Mouse (Mus musculus): ENCODE measurements around the gene Ccser1. TPM values are rescaled to one million over a fixed set of nuclear protein-coding genes. Genes with fewer than 3 reads are reported as not detected.
"Not testable (repeated sequence)": the region's sequence is repeated elsewhere in the genome, so short reads cannot be mapped to it uniquely, and the experiment has no call there.

Ccser1 gene
- polyA plus RNA-seq, 1 experiment from 2014 or later, result 6.1 TPM

DNA sequence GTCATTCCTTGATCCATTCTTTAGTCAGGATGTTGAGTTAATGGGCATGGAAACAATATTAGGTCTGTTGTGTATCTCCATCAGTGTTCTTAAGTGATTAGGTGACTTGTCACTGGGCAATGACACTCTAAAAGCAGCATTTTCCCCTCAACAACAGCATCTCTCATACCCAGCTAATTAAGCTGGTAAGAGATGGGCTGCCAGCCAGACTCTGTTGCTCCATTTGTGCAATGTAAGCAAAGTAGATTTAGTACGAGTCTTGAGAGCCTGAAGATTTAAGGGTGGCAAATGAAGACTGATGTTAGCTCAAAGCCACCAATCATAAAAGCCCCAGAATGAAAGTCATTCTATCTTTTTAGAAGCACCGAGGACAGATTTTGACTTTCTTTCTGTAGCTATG lies 60.5 kb downstream of the Ccser1 start:
- Histone ChIP-seq H3K4me3 (ENCODE audit: low read depth, low read length) (no peak overlapping the region), H3K4me1 (ENCODE audit: control insufficient read depth, insufficient read depth, low read length) (no peaks in the 10 kb centered on the region), H3K27me3 (ENCODE audit: control insufficient read depth, insufficient read depth, low read length) (no peaks in the 10 kb centered on the region), H3K9ac (ENCODE audit: low read length) (no peak overlapping the region), H3K4me2 (no peak overlapping the region), H3K36me3 (ENCODE audit: control insufficient read depth, insufficient read depth, low read length) (no peaks in the 10 kb centered on the region), H3K9me3 (ENCODE audit: control insufficient read depth, low read length) (no peaks in the 10 kb centered on the region), H3K27ac (ENCODE audit: low read depth, low read length) (no peak overlapping the region)
- ATAC-seq (ENCODE audit: low FRiP score) (no peak), DNase-seq (ENCODE audit: low spot score, missing footprints) (no peak)
- 89% methylated on average over 2 of the region's 2 CpGs for WGBS

GRCm38 (mm10) chr6:61242556-61242955 lies 62.4 kb downstream of the Ccser1 start:
- no peak for DNase-seq (ENCODE audit: low spot score, missing footprints)
- H3K27me3 ChIP-seq (ENCODE audit: control insufficient read depth, insufficient read depth, low read length), result no peaks in the 10 kb centered on the region
- no peak overlapping the region for H3K9ac ChIP-seq (ENCODE audit: low read length)
- H3K4me1 ChIP-seq (ENCODE audit: control insufficient read depth, insufficient read depth, low read length), result no peaks in the 10 kb centered on the region
- H3K9me3 ChIP-seq (ENCODE audit: control insufficient read depth, low read length), result no peaks in the 10 kb centered on the region
- H3K4me3 ChIP-seq (ENCODE audit: low read depth, low read length), result no peak overlapping the region
- no peak for ATAC-seq (ENCODE audit: low FRiP score)
- H3K4me2 ChIP-seq, result no peak overlapping the region
- 87% methylated on average over 3 of the region's 3 CpGs for WGBS
- no peak overlapping the region for H3K27ac ChIP-seq (ENCODE audit: low read depth, low read length)
- H3K36me3 ChIP-seq (ENCODE audit: control insufficient read depth, insufficient read depth, low read length), result no peaks in the 10 kb centered on the region

DNA sequence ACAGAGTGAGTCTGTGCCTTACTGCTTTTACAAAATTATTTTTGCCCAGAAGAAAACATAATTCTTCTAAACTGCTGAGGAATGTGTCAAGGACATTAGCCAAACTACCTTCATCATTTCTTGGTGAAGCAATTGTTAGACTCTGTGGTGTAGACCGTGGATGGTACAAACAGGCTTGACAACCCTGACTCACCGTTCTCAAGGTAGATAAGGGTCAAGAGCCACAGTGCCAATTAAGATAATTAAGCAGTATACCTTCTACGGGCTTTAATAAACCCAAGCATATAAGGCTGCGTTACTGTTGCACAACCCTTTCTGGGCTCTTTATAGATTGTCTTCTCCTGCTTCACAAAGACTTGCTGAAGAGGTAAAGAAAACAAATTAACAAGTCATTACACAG lies 66.4 kb downstream of the Ccser1 start:
- no peaks in the 10 kb centered on the region for H3K4me1 ChIP-seq (ENCODE audit: control insufficient read depth, insufficient read depth, low read length)
- ATAC-seq (ENCODE audit: low FRiP score), result no peak
- H3K27ac ChIP-seq (ENCODE audit: low read depth, low read length), result no peak overlapping the region

DNA sequence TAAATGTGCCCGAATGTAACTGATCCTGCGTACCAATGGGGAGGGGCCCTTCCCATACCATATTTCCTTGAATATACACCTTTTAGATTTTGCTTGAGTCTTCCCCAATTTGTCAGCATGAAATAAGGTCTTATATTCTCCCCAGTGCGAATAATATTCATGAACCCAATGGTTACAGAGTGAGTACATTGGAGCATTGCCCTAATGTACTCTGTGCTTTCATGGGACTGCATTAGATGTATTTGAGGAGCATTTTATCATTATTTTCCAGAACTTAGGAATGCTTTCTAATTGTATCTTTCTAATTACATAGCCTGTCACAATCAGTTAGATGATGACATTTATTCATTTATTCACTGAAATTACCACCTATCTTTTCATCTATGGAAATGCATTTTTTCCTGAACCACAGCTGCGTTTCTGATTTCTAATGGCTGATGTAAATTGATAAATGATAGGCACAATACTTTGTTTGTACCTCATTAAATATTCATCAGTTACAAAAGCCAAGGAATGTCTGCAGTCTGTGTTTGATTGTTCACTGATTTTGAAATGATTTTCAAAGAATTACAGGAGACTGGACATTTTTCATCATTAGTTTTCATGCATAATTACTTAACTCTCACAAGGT lies 67.8 kb downstream of the Ccser1 start:
- WGBS, result 85% methylated on average over 4 of the region's 4 CpGs
- Histone ChIP-seq H3K9me3 (ENCODE audit: control insufficient read depth, low read length) (no peaks in the 10 kb centered on the region), H3K27ac (ENCODE audit: low read depth, low read length) (no peak overlapping the region), H3K4me2 (no peak overlapping the region), H3K27me3 (ENCODE audit: control insufficient read depth, insufficient read depth, low read length) (no peaks in the 10 kb centered on the region), H3K4me3 (ENCODE audit: low read depth, low read length) (no peak overlapping the region), H3K9ac (ENCODE audit: low read length) (no peak overlapping the region), H3K36me3 (ENCODE audit: control insufficient read depth, insufficient read depth, low read length) (no peaks in the 10 kb centered on the region), H3K4me1 (ENCODE audit: control insufficient read depth, insufficient read depth, low read length) (no peaks in the 10 kb centered on the region)
- ATAC-seq (ENCODE audit: low FRiP score), result no peak
- no peak for DNase-seq (ENCODE audit: low spot score, missing footprints)

More for the DNA sequence above, 66.4 kb downstream of the Ccser1 start:
- H3K4me3 ChIP-seq (ENCODE audit: low read depth, low read length), result no peak overlapping the region
- no peaks in the 10 kb centered on the region for H3K9me3 ChIP-seq (ENCODE audit: control insufficient read depth, low read length)
- H3K4me2 ChIP-seq, result no peak overlapping the region
- 94% methylated on average over 4 of the region's 4 CpGs for WGBS
- H3K27me3 ChIP-seq (ENCODE audit: control insufficient read depth, insufficient read depth, low read length), result no peaks in the 10 kb centered on the region
- H3K36me3 ChIP-seq (ENCODE audit: control insufficient read depth, insufficient read depth, low read length), result no peaks in the 10 kb centered on the region
- no peak for DNase-seq (ENCODE audit: low spot score, missing footprints)
- H3K9ac ChIP-seq (ENCODE audit: low read length), result no peak overlapping the region

- Histone ChIP-seq H3K27ac (ENCODE audit: low read depth, low read length) (no peak overlapping the region), H3K9me3 (ENCODE audit: control insufficient read depth, low read length) (no peaks in the 10 kb centered on the region), H3K4me2 (no peak overlapping the region), H3K36me3 (ENCODE audit: control insufficient read depth, insufficient read depth, low read length) (no peaks in the 10 kb centered on the region), H3K9ac (ENCODE audit: low read length) (no peak overlapping the region), H3K4me1 (ENCODE audit: control insufficient read depth, insufficient read depth, low read length) (no peaks in the 10 kb centered on the region), H3K4me3 (ENCODE audit: low read depth, low read length) (no peak overlapping the region), H3K27me3 (ENCODE audit: control insufficient read depth, insufficient read depth, low read length) (no peaks in the 10 kb centered on the region)
- no peak for ATAC-seq (ENCODE audit: low FRiP score)
- 81% methylated on average over 2 of the region's 2 CpGs for WGBS
- DNase-seq (ENCODE audit: low spot score, missing footprints), result no peak
Observed at GRCm38 (mm10) chr6:61248700-61249099, 68.6 kb downstream of the Ccser1 start.

DNA sequence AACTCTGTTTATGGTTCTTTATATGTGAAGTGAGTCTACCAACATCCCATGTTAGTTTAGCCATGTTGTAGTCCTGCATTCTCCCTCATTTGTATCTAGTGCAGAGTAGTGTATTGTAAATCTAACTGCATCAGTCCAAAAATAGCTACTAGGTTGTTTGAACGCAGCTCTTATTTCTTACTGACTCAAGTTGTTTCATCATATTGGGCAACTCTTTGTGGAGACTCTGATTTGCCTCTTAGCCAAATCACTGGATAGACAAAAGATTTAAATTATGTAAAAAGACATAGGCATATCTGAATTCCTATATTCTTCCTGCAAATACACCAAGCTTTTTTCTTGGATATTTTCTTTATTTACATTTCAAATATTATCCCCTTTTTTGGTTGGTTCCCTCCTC lies 71.1 kb downstream of the Ccser1 start:
- no peaks in the 10 kb centered on the region for H3K36me3 ChIP-seq (ENCODE audit: control insufficient read depth, insufficient read depth, low read length)
- H3K4me3 ChIP-seq (ENCODE audit: low read depth, low read length), result no peak overlapping the region
- DNase-seq (ENCODE audit: low spot score, missing footprints) (no peak), ATAC-seq (ENCODE audit: low FRiP score) (no peak)
- no peaks in the 10 kb centered on the region for H3K4me1 ChIP-seq (ENCODE audit: control insufficient read depth, insufficient read depth, low read length)
- no peak overlapping the region for H3K27ac ChIP-seq (ENCODE audit: low read depth, low read length)
- WGBS, result 89% methylated on average over 1 of the region's 1 CpGs
- H3K4me2 ChIP-seq, result no peak overlapping the region
- H3K9ac ChIP-seq (ENCODE audit: low read length), result no peak overlapping the region
- H3K9me3 ChIP-seq (ENCODE audit: control insufficient read depth, low read length), result no peaks in the 10 kb centered on the region
- no peaks in the 10 kb centered on the region for H3K27me3 ChIP-seq (ENCODE audit: control insufficient read depth, insufficient read depth, low read length)

GRCm38 (mm10) chr6:61252912-61253311 lies 72.8 kb downstream of the Ccser1 start:
- Histone ChIP-seq H3K9ac (ENCODE audit: low read length) (no peak overlapping the region), H3K27ac (ENCODE audit: low read depth, low read length) (no peak overlapping the region), H3K36me3 (ENCODE audit: control insufficient read depth, insufficient read depth, low read length) (no peaks in the 10 kb centered on the region), H3K9me3 (ENCODE audit: control insufficient read depth, low read length) (no peaks in the 10 kb centered on the region), H3K4me1 (ENCODE audit: control insufficient read depth, insufficient read depth, low read length) (no peaks in the 10 kb centered on the region), H3K4me3 (ENCODE audit: low read depth, low read length) (no peak overlapping the region), H3K4me2 (no peak overlapping the region), H3K27me3 (ENCODE audit: control insufficient read depth, insufficient read depth, low read length) (no peaks in the 10 kb centered on the region)
- ATAC-seq (ENCODE audit: low FRiP score) (no peak), DNase-seq (ENCODE audit: low spot score, missing footprints) (no peak)
- 91% methylated on average over 7 of the region's 7 CpGs for WGBS

GRCm38 (mm10) chr6:61255874-61256273 lies 75.8 kb downstream of the Ccser1 start:
- not testable (repeated sequence) for H3K4me3 ChIP-seq (ENCODE audit: low read depth, low read length); ATAC-seq (ENCODE audit: low FRiP score); H3K4me2 ChIP-seq; H3K9ac ChIP-seq (ENCODE audit: low read length); DNase-seq (ENCODE audit: low spot score, missing footprints); H3K9me3 ChIP-seq (ENCODE audit: control insufficient read depth, low read length); H3K27ac ChIP-seq (ENCODE audit: low read depth, low read length); H3K27me3 ChIP-seq (ENCODE audit: control insufficient read depth, insufficient read depth, low read length); H3K36me3 ChIP-seq (ENCODE audit: control insufficient read depth, insufficient read depth, low read length); H3K4me1 ChIP-seq (ENCODE audit: control insufficient read depth, insufficient read depth, low read length)
- no CpG with 5 or more reads among the region's 1 CpGs for WGBS

GRCm38 (mm10) chr6:61258847-61259634 lies 78.9 kb downstream of the Ccser1 start:
- no peak for DNase-seq (ENCODE audit: low spot score, missing footprints)
- Histone ChIP-seq H3K4me3 (ENCODE audit: low read depth, low read length) (no peak overlapping the region), H3K4me2 (no peak overlapping the region), H3K27ac (ENCODE audit: low read depth, low read length) (no peak overlapping the region), H3K4me1 (ENCODE audit: control insufficient read depth, insufficient read depth, low read length) (peaks cover 4% of the 10 kb centered on the region; the same call in 1 of the 2 replicates), H3K27me3 (ENCODE audit: control insufficient read depth, insufficient read depth, low read length) (no peaks in the 10 kb centered on the region), H3K9ac (ENCODE audit: low read length) (no peak overlapping the region), H3K36me3 (ENCODE audit: control insufficient read depth, insufficient read depth, low read length) (no peaks in the 10 kb centered on the region), H3K9me3 (ENCODE audit: control insufficient read depth, low read length) (no peaks in the 10 kb centered on the region)
- ATAC-seq (ENCODE audit: low FRiP score), result no peak
- 82% methylated on average over 10 of the region's 10 CpGs for WGBS

Measured in midbrain, embryonic 11.5 days (tissue).